Mouse (Mus musculus) MEL (cell line): Measurements from ENCODE around the gene Dnah17.

Experiments
- BHLHE40 ChIP-seq: IDR thresholded peaks from 2 replicates; pipeline ENCODE4 v1.6.1; 2012; ENCODE audit warnings: low read depth, mild to moderate bottlenecking, inconsistent platforms, low read length, improper control_type of control experiment, borderline replicate concordance
- CTCF ChIP-seq, 3 experiments: IDR thresholded peaks in 2 of 3; conservative IDR thresholded peaks in 1 of 3; 2 replicates each; pipeline ENCODE4 v1.5.1; 2011 to 2012; ENCODE audit warnings: low read length in 3 of 3, low read depth in 2 of 3, mild to moderate bottlenecking in 2 of 3, improper control_type of control experiment in 1 of 3, inconsistent platforms in 1 of 3, mixed read lengths in 1 of 3, moderate library complexity in 1 of 3; ENCODE audit not compliant: control insufficient read depth in 1 of 3, insufficient read depth in 1 of 3, poor library complexity in 1 of 3, severe bottlenecking in 1 of 3
- ELF1 ChIP-seq: IDR thresholded peaks from 2 replicates; pipeline ENCODE4 v1.6.1; 2014; ENCODE audit warnings: low read depth, mild to moderate bottlenecking, inconsistent platforms, low read length, improper control_type of control experiment, moderate library complexity
- GATA1 ChIP-seq: IDR thresholded peaks from 2 replicates; pipeline ENCODE4 v1.6.1; 2011; ENCODE audit warnings: low read depth, low read length, improper control_type of control experiment
- MAX ChIP-seq: IDR thresholded peaks from 2 replicates; pipeline ENCODE4 v1.6.1; 2011; ENCODE audit warnings: low read length, improper control_type of control experiment
- POLR2A ChIP-seq, 2 experiments: IDR thresholded peaks; 2 replicates each; pipeline ENCODE4 v1.6.1; 2011 to 2012; ENCODE audit warnings: low read length in 2 of 2, mild to moderate bottlenecking in 2 of 2, control low read depth in 1 of 2, improper control_type of control experiment in 1 of 2, low read depth in 1 of 2, moderate library complexity in 1 of 2; ENCODE audit not compliant: control insufficient read depth in 1 of 2, insufficient read depth in 1 of 2, poor library complexity in 1 of 2
- TBP ChIP-seq: IDR thresholded peaks from 2 replicates; pipeline ENCODE4 v1.8.0; 2011; ENCODE audit warnings: low read depth, low read length, improper control_type of control experiment
- USF1 ChIP-seq: IDR thresholded peaks from 2 replicates; pipeline ENCODE4 v1.6.1; 2014; ENCODE audit warnings: low read depth, mild to moderate bottlenecking, inconsistent platforms, low read length, improper control_type of control experiment, moderate library complexity
- ZMIZ1 ChIP-seq: IDR thresholded peaks from 2 replicates; pipeline ENCODE4 v1.6.1; 2012; ENCODE audit warnings: low read depth, mild to moderate bottlenecking, inconsistent platforms, low read length, improper control_type of control experiment, moderate library complexity

DNA sequence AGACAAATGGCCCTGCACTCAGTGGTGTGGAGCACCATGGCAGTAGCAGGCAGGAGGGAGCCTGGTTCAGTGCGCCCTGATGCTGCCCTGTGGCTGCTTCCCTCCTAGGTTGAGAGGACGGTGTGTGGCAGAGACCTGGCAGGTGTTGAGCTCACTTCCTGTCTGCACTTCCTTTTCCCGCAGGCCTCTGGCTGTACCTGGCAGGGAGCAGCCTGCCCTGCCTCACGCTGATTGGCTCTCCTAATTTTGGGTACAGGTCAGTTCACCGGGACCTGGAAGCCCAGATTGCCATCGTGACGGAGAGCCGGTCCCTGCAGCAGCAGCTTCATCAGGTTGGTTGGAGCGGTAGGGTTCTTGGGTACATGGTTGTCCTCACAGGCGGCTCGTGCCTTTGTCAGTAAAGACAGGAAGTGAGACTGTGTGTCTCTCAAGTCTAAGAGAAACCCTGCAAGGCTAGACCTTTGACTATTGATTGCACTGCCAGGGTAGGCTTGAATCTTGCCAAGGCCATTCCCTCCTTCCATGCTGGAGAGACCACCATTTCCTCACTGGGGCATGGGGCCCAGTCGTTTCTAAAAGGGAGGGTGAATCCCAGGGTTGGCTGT, 115.9 kb downstream of the Dnah17 start:
- TF ChIP-seq USF1 (no peak), BHLHE40 (no peak), TBP (no peak), MAX (no peak), GATA1 (no peak), CTCF (IDR thresholded peaks at IDR 0.05 in 2 of 3, conservative IDR thresholded peaks at IDR 0.05 in 1 of 3; ENCODE audit: control insufficient read depth in 1 of 3, insufficient read depth in 1 of 3, low read depth in 2 of 3, low read length in 3 of 3, poor library complexity in 1 of 3, severe bottlenecking in 1 of 3) (no peak), ELF1 (no peak), ZMIZ1 (no peak), POLR2A (IDR thresholded peaks at IDR 0.05; ENCODE audit: control insufficient read depth in 1 of 2, insufficient read depth in 1 of 2, low read depth in 1 of 2, low read length in 2 of 2, poor library complexity in 1 of 2) (no peak)
